Mouse (Mus musculus) spleen, adult 18-20 months (tissue): ENCODE measurements around the gene Pdgfra.

ENCODE experiments used
- DNase-seq, 2 experiments: peaks; one replicate each; pipeline ENCODE4 v3.0.0; 2022; ENCODE audit warnings: mixed read lengths in 2 of 2

The Pdgfra gene

GRCm38 (mm10) chr5:75152021-75152425 is at the start of gene Pdgfra:
Gene Pdgfra, plus strand, starts transcription at chr5:75152292.
- no peak for DNase-seq

GRCm38 (mm10) chr5:75106511-75106910 is 45.6 kb upstream of the Pdgfra start:
- no peak for DNase-seq

GRCm38 (mm10) chr5:75109368-75109767 is 42.7 kb upstream of the Pdgfra start:
- no peak for DNase-seq

- DNase-seq, result no peak
These were observed 40.3 kb upstream of the Pdgfra start for GRCm38 (mm10) chr5:75111781-75112180.

- peak; percentile 6 to 39 for DNase-seq
These were observed 33.3 kb upstream of the Pdgfra start for GRCm38 (mm10) chr5:75118840-75119239.

- DNase-seq, result no peak
These were observed 30.4 kb upstream of the Pdgfra start for GRCm38 (mm10) chr5:75121646-75122045.

- DNase-seq, result no peak
These were observed 17.4 kb upstream of the Pdgfra start for GRCm38 (mm10) chr5:75134681-75135080.

GRCm38 (mm10) chr5:75143092-75143491 is 9.0 kb upstream of the Pdgfra start:
- DNase-seq, result peak in 1 of 2 experiments; percentile 42

GRCm38 (mm10) chr5:75143767-75144166 is 8.3 kb upstream of the Pdgfra start:
- DNase-seq, result no peak

GRCm38 (mm10) chr5:75145341-75145740 is 6.8 kb upstream of the Pdgfra start:
- DNase-seq, result no peak

GRCm38 (mm10) chr5:75146469-75146868 is 5.6 kb upstream of the Pdgfra start:
- DNase-seq, result no peak

- DNase-seq, result no peak
These were observed 3.6 kb upstream of the Pdgfra start for GRCm38 (mm10) chr5:75148343-75149127.

- DNase-seq, result no peak
These were observed 2.7 kb upstream of the Pdgfra start for GRCm38 (mm10) chr5:75149380-75149779.

- DNase-seq, result no peak
These were observed 2.2 kb upstream of the Pdgfra start for GRCm38 (mm10) chr5:75149880-75150279.

GRCm38 (mm10) chr5:75150341-75150981 is 1.6 kb upstream of the Pdgfra start:
- DNase-seq, result no peak

GRCm38 (mm10) chr5:75151146-75151900 is 769 bp upstream of the Pdgfra start:
- DNase-seq, result peak in 1 of 2 experiments; percentile 35

- DNase-seq, result no peak
These were observed 916 bp downstream of the Pdgfra start for GRCm38 (mm10) chr5:75152791-75153625.

GRCm38 (mm10) chr5:75153626-75153960 is 1.5 kb downstream of the Pdgfra start:
- no peak for DNase-seq

GRCm38 (mm10) chr5:75153961-75154620 is 2.0 kb downstream of the Pdgfra start:
- no peak for DNase-seq

- DNase-seq, result no peak
These were observed 2.6 kb downstream of the Pdgfra start for GRCm38 (mm10) chr5:75154621-75155235.

GRCm38 (mm10) chr5:75155281-75155680 is 3.2 kb downstream of the Pdgfra start:
- DNase-seq, result no peak
